Mouse (Mus musculus): ENCODE results near the gene 1700013G24Rik.

DNA sequence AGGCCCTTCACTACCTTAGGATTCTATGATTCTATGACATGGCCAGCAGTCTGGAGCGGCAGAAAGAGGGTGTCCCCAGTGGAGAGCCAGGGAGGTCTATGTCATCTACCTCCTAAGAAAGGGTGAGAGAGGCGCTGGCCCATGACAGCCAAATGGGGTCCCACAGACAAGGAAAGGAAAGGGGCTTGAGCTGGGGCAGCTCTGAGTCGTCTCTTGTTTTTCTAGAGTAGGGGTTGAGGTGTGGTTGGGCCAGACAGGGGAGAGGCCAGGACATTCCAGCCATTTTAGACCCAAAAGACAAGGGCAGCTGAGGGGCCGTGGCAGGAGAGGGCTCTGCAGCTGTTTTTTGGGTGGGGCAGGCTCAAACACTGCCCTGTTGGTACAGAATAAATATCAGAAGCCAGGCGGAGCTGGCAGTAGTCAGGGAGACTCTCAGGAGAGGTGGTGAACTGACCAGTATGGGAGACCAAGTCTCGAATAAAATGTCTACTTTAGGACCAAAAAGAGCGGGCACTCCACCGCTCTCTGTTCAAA is at the start of gene 1700013G24Rik:
- TF ChIP-seq POLR2A (IDR thresholded peaks at IDR 0.05; ENCODE audit: insufficient read depth, low read length) (no peak), CTCF (IDR thresholded peaks at IDR 0.05; ENCODE audit: low read depth, low read length) (no peak), EP300 (IDR thresholded peaks at IDR 0.05; ENCODE audit: insufficient read depth, low read depth, low read length) (no peak)

All from ES-Bruce4 (cell line).